Mouse (Mus musculus): ENCODE measurements around the gene Myo16.

GRCm38 (mm10) chr8:10643244-10643643, 489.5 kb downstream of the Myo16 start:
- TF ChIP-seq CTCF (IDR thresholded peaks at IDR 0.05; ENCODE audit: low read depth) (no peak), EP300 (optimal IDR thresholded peaks at IDR 0.05) (no peak)

All from stomach, postnatal 0 days (tissue).